Mouse (Mus musculus) testis, postnatal 10 days (tissue): ENCODE measurements around the gene Mon2.
"Not testable (repeated sequence)": the region's sequence is repeated elsewhere in the genome, so short reads cannot be mapped to it uniquely, and the experiment has no call there.

Experiments
- DNase-seq: peaks from one replicate; pipeline ENCODE4 v3.0.0; 2021; ENCODE audit warnings: low spot score

Mon2 gene

DNA sequence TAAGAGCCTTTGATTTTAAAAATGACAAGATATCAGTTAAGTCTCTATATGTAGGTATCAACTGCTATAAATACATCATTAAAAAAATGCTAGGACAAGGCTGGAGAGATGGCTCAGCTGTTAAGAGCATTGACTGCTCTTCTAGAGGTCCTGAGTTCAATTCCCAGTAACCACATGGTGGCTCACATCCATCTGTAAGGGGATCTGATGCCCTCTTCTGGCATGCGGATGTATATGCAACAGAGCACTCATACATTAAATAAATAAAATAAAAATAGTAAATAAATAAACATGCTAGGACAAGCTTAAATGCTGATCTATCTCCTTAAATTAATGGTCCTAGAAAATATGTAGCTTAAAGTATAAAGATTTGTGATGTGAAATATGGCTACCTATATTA, 19.2 kb downstream of the Mon2 start:
- DNase-seq, result no peak

DNA sequence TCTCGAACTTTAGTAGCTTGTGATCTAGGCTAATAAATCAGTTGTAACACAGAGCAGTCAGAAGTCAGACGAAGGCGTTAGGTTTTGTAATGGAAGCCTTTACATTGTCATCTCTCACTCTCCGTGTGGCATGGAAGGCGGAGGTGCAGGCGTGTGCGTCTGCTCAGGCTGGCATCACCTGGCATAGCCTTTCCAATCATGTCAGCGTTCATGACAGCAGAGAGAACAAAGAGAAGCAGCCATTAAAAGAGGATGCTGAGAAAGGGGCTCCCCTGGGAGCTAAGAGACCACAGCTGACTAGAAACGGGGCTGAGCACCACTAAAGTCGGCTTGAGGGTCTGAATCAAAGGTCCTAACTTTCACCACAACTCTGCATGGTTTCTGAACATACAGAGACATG, 19.8 kb downstream of the Mon2 start:
- no peak for DNase-seq

DNA sequence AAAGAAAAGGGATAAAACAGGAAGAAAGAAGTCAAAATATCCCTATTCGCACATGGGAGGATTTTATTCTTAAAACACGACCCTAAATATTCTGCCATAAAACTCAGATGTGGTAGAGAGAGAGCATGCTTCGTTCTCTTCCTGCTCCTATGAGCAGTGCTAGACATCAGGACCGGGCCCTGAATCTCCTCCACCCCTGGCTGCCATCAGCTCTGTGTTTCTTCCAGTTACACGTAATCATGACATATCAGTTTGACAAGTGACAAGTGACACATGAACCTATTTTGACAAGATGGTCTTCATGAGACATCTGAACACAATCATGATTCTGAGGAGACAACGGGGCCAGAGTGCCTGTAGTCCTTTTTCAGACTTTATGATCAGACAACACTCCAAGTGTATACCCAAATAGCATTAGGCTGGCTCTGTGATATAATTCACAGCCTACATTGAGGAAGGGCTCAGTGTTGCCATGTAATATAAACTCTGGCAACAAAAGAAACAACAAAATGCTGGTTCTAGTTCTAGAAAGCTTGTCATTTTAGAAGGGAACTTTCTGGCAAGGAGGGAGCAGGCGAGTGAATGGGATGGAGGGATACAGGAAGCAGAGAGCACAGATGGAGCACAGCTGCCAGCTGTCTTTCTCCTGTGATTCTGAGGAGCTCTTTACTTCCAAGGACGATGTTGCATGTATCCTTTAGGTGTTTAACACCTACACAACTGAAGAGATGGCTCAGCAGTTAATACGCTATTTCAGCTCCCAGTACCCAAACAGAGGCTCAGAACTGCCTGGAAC, 20.9 kb downstream of the Mon2 start:
- DNase-seq, result no peak

DNA sequence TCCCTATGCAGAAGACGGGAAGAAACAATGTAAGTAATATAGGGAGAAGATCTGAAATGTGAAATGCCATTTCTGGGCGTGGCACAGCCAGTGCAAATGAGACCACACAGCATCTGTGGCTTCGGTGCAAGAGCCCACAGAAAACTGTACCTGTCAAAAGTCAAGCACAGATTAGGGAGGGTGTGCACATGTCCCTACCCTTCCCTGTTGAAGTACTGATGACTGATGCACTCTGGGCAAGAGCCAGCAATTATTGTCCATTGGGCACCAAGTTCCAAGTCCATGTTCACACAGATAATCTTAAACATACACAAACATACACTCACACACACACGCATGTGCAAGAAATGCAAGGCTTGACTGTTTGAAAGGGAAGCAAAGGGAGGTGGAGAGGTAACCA, 22.7 kb downstream of the Mon2 start:
- no peak for DNase-seq

DNA sequence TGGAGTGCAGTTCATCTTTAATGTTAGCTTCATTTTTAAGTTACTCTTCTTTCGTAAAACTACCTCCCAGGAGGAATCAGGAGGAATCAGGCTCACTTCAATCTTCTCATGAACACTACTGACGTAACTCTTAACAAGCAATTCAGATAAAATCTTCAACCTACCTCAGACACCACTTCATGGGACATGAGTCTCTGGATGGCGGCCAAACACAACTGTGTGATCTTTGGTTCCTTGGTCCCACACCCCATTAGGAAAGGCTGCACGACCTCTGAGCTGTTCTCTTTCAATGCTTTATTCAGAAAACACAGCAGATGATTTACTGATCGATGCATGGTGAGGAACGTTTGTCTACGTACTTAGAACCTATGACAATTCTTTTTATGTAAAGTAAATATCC, 24.3 kb downstream of the Mon2 start:
- DNase-seq, result no peak

DNA sequence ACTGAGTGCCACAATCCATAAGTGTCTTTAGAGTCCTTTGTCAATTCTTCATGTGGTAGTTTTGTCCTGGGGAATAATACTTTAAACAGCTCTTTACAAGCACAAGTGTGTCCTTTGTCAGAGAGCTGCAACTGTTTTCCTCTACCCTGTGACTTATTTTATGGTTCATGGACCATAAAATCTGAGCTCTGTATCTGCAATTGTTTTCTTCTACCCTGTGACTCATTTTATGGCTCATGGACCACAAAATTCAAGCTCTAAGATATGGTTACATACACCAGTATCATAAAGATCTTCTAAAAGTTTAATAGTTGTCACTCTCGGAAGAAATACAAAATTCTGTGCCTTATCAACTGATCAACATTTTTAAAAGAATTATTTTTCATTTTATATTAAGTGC, 27.6 kb downstream of the Mon2 start:
- no peak for DNase-seq

DNA sequence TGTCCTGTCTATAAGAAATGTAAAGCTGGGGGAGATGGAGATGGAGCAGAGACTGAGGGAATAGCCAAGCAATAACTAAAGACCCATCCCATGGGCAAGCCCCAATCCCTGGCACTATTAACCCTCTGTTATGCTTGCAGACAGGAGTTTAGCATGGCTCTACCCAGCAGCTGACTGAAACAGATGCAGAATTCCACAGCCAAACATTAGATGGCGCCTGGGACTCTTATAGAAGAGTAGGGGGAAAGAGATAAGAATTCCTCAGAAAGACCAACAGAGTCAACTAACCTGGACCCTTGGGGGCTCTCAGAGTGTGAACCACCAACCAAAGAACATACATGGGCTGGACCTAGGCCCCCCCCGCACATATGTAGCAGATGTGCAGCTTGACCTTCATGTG, 36.4 kb downstream of the Mon2 start:
- DNase-seq, result no peak

DNA sequence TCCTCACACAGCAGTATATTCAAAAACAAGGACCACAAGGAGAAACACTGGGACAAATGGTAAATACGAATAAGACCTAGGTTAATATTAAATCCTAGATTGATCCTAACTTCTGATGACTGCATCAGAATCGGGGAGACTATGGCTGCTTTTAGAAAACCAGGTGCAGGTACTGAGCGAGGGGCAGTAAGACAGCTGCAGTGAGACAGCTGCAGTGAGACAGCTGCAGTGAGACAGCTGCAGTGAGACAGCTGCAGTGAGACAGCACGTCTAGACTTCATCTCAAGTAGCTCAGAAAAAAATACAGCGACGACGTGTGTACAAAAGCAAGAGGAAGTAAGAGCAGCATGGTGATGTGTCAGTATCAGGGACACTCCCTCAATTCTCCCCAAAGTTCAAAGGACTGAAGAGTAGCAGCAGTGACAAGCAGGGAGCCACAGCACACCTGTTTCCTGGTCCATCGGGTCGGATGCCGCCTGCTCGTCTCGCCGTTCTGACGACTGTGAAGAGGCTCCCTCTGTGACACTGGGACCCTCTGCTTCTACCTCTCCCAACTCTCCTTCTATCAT, 44.1 kb downstream of the Mon2 start:
- no peak for DNase-seq

DNA sequence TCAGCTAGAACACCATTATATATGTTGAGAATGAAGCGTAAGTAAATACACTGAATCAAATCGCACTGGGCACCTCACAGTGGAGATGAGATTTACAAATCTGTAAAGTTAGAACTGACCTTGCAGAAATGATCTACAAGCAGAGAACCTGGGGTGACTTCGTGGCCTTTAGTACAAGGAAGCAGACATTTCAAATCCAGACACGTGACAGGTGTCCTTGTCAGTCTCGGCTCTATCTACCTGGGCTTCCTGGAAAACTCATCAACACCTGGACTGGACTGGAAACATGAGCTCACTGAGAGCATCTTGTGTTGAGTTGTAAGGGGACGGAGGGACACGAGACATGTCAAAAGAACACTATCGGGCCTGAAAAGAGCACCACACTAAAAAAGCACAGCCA, 44.9 kb downstream of the Mon2 start:
- no peak for DNase-seq

DNA sequence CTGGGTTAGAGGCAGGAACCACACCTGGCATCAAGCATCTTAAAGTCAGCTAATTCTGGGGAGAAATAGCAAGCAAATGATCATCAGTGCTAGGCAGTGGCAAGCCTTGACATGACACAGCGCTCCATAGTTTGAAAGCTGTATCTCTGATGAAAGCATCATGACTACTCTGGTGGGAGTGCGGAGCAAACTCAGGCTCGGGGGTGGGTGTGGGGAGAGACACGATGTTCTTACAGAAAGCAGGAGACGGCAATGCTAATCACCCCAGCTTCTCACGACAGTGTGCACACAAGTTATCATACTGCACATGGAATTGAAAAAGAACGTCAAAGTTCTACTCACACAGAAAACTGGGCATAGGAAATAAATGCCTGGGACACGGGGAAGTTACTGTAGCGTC, 45.7 kb downstream of the Mon2 start:
- DNase-seq, result no peak

DNA sequence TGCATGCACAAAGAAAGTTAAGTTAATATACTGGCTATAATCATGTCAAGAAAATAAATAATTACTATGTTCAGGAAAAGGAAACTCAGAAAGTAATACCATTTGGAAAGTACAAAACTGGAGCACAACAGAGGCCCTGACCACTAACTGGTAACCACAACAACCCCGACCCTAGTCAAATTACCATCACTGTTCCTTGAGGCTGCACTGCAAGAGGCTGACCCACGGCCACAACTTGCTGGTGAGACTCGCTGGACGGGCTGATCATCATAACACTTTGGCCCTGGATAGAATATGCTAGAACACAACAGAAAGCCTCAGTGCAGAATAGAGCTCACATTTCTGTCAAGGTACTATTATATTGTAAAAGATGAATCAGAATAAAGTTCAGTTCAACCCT, 47.4 kb downstream of the Mon2 start:
- DNase-seq, result no peak

DNA sequence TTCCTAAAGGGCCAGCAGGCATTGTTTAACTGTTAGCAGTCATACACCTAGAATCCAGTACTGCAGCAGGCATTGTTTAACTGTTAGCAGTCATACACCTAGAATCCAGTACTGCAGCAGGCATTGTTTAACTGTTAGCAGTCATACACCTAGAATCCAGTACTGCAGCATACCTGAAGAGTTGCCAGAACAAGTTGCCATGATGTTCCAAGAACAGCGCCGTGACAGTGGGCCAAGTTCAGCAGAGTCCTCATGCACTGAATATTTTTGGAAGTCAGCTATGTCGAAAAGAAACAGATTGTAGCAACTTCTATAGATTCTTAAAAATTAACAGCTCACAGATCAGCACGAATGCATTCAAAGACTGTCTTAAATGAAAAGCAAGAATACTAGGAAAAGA, 49.6 kb downstream of the Mon2 start:
- DNase-seq, result not testable (repeated sequence)

DNA sequence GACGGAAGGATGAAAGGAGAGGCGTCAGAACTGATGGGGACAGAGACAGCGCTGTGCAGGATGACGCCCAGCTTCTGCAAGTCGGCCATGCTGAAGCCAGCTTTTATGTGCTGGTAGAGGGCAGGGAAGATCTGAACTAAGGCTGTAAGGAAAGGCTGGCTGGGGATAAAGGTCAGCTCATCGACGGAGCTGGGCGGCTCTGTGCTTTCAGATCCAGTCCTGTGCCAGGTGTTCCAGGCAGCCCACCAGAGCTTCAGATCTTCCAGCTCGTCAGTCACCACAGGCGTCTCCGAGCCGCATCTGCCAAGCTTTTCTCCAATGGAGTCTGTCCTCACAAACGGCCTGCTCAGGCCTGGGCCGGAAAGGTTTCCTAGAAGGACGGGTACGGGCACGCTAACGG, 62.9 kb downstream of the Mon2 start:
- DNase-seq, result no peak

DNA sequence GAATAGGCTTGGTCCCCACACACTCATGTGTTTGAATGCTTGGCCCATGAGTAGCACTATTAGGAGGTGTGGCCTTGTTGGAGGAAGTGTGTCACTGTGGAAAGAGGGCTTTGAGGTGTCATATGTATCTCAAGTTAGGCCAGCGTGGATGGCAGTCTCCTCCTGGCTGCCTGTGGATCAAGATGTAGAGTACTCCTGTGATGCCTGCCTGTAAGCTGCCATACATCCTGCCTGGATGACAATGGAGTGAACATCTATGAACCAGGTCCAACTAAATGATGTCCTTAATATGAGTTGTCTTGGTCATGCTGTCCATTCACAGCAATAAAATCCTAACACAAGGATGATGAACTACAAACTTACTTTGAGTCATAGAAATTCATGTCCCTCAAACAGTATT, 64.9 kb downstream of the Mon2 start:
- DNase-seq, result no peak

DNA sequence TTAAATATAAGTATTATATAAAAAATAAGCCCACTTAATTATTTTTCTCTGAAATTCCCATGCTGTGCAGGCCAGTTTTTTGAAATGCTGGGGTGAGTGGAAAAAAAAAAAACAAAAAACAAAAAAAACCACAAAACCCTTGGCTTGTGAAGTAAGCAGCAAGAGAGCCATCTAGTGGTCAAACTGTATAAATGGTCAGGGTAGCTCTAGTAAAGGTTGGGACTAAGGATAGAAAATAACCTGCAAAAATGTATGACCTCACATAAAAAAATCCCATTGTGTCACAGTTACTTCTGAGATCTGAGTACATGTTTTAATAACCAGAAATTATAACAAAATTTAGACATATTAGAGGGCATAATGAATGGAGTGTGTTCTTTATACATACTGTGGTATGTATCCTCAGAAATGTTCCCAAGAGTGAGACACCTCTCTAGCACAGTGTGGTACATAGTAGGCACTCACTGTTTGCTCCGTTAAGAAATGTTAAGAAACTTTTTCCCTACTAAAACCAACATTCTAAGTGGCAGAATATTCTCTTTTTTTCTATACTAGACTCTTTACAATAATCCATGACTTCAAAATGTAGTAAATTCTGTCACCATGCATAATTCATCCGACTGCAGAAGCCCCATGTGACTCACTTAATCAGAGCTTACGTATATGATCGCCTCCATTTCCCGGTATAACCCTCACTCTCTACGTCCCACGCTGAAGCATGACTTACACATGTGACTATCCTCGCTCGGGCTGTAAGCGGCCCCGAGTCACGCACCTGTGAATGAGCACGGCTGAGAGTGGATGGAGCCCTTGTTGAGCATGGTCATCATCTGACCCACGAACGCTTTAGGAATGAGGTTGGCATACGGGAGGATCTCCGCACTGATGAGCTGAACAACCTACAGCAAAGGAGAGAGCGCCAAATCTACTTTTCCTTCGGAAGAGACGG, 70.8 kb downstream of the Mon2 start:
- DNase-seq, result no peak

DNA sequence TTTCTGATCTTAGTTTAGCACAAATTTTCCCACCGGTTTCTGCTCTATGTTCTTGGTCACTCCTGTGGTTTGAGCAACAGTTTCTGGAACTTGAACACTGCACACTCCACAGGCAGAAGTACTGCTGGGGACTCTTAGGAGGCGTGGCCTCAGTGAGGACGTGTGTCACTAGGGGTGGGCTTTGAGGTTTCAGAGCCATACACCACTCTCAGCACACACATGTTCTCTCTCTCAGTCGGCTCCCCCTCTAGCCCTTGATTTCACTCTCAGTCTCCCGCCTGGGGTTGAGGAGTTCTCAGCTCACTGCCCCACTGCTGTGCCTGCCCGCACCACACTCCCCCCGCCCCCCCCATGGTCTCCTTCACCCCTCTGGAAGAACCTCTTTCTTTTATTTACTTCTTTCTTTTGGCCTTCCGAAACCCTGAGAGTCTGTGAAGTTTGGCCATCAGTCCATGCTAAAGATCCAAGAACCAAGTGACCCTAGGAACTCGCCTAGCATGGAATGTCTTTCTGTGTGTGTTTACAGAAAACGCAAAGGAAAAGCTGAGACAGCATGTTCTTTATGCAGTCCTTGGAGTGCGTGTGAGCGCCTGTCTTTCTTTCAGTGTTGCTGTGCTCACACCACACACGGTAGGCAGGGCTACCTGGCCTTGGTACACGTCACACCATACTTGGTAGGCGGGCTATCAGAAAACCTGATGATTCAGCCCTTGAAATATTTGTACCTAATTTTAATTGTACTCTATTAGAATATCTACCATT, 71.6 kb downstream of the Mon2 start:
- DNase-seq, result no peak

DNA sequence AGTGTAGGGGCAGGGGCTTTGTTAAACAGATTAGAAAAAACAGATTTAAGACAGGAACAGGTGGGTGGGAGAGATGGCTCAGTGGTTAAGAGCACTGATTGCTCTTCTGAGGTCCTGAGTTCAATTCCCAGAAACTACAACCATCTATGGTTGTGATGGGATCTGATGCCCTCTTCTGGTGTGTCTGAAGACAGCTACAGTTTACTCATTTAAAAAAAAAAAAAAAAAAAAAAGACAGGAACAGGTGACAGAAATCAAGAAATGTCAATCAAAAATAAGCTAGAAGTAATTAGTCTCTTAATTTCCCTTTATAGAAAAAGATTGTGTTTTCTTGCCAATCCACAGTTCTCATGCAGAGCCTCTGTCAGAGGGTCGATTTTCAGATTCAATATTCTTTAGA, 74.3 kb downstream of the Mon2 start:
- DNase-seq, result no peak

DNA sequence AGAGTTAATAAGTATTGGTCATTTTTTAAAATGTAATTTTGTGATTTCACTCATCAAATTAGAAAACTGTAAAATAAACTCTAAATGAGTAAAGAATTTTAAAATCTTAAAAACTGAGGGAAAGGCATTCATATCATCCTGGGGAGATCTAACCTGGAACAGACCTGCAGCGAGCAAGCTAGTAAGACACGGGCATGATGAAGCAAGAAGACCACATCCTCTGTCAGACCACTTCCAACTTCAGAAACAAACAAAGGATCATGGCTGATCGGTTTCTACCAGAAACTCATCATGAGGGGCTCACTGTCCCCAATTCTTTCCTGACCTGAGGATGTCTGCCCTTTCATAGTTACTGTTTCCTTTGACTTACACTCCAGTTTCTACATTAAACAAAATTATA, 74.9 kb downstream of the Mon2 start:
- no peak for DNase-seq

DNA sequence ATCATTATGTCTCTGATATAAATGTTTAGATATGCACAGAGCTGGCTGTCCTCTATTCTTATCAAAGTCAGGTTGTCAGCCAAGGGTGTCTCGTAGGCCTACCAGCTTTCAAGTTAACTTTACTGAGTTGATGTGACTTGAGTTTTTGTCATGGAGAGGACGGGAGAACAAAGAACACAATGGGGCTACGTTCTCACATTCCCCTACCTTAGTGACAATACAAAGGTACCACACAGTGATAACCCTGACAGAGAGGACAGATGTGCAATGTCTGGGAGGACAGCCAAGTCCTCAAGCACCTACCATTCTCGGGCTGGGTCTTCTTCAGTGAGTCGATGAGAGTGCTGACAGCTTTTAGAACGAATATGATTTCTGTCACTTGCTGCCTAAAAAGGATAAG, 76.9 kb downstream of the Mon2 start:
- no peak for DNase-seq

DNA sequence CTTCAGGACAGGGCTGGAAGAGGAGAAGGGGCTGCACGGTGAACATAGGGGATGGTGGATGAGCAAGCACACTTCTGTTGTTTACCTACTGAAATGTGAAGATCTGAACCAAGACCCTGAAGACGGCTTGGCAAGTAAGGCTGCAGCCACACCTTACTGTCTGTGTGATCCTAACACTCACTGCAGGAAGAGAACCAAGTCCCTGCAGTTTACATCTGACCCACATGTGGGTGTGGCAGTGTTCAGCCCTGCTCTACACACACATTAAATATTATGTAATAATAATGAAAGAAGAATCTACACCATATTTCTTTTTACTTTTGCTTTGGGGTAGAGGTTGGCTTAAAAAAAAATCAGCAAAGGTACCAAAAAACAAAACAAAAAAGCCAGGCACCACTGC, 78.5 kb downstream of the Mon2 start:
- no peak for DNase-seq

DNA sequence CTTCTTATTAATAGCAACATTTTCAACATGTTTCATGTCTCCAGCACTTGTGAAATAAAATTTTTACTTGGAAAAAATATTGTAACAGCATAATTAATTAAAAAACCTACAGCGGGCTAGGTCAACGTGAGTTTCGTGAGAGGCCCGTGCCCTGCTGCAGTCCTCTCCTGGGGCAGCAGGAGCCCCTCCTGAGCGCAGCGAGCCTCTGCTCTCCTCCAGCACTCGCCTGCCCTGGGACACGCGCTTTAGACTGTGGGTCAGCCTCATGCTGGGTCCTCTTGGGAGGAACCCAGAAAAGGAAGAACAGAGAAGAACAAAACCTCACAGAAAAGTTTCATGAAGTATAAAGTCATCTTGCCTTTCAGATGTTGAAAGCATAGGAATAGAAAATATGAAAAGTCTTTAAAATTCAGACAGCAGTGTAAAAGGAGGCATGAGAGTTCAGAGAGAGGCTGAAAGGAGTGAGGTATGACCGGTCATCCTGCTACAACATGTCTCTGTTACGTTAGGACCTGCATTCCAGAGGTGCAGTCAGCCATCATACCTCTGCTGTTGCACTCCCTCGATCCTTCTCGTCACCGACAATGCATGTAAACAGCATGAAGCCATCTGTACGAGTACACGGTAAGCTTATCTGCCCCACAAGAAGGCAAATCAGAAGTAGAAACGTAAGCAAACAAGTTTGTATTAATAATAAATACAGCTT, 81.8 kb downstream of the Mon2 start:
- DNase-seq, result no peak

DNA sequence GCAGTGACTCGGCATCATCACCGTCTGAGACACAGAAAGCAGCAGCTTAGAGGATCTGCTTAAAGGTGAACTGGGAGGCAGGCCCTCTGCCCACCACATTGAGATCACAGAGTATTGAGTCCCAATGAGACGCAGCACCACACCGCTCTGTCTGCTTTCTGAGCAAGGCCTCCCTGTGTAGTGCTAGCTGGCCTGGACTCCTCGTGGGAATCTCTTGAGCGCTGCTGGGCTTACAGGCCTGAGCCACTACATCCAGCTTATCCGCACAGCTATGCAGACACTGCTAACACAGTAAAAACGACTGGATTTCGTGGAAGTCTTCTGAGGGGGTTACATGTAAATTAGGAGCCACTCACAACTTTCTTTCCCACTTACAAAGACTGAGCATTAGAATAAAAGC, 84.7 kb downstream of the Mon2 start:
- DNase-seq, result no peak
